Mouse (Mus musculus) right cerebral cortex, postnatal 36 days (tissue): ENCODE measurements at regions not wholly inside any gene's neighbourhood (a gene's known extent, or its start where the extent isn't known, plus 50 kb on each side); places are given as distances from the start of the nearest gene placed in this dataset.

Experiments used
- DNase-seq, 2 experiments: peaks; one replicate each; pipeline ENCODE4 v3.0.0; 2022; ENCODE audit warnings: low spot score in 2 of 2, mixed read lengths in 1 of 2

GRCm38 (mm10) chr11:57904216-57904615 is 71.6 kb upstream of the Hand1 start:
- no peak for DNase-seq

- DNase-seq: no peak
Observed at GRCm38 (mm10) chr11:57899335-57899734, 66.7 kb upstream of the Hand1 start.

GRCm38 (mm10) chr11:57895497-57895896 is 62.9 kb upstream of the Hand1 start:
- no peak for DNase-seq

GRCm38 (mm10) chr11:57882736-57883635 is 50.4 kb upstream of the Hand1 start:
- no peak for DNase-seq
